Mouse (Mus musculus): ENCODE data around the gene Tiparp. TPM values are rescaled to one million over a fixed set of nuclear protein-coding genes. Genes with fewer than 3 reads are reported as not detected.

Tiparp gene
- 38.8 TPM for total RNA-seq (2023)

GRCm38 (mm10) chr3:65527691-65528601 is at the start of gene Tiparp:
Gene Tiparp, plus strand, starts transcription at chr3:65528410.

Other genes starting within 250 kb of the Tiparp start
- 92.6 TPM for gene Ssr3, start 135.8 kb upstream of the Tiparp start, total RNA-seq (2023)
- 2.0 TPM for gene Lekr1, start 137.8 kb downstream of the Tiparp start, total RNA-seq (2023)

Measured in CD4-positive naive resting alpha-beta T cell, adult 76 days (primary cell).